Mouse (Mus musculus): ENCODE measurements around the gene Trio. TPM values are rescaled to one million over a fixed set of nuclear protein-coding genes. Genes with fewer than 3 reads are reported as not detected.

Gene Trio
- polyA plus RNA-seq, 1 experiment from 2014 or later = 2.8 TPM

DNA sequence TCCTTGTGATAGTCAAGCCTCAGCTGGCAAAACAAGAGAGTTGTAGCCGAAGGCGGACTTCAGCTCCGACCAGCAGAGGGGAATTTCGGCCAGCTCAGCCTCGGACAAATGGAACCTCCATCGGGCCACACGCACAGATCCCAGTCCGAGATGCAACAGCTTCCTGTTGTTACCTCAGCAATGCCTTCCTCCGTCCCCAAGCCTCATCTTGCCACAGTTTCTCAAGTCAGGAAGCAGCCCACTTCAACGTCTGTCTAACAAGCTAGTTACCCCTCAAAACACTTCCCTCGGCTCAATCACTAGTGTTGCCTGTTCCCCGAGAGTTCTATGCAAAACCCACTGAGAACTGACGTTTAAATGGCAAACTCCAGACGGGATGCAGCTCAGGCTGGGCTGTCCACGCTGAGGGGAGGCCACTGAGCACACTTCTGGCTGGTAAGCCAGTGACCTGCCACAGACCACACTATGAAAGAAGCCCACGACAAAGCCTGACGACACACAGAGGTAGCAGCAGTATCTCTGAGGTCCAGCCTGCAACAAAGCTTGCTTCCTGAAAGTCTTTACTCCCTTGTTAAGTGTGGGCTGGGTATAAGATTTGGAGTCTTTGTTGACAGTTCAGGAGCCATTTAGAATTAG is 34.5 kb downstream of the Trio start:
- H3K27ac ChIP-seq (replicated peaks) = no peak overlapping the region
- no peak for ATAC-seq (ENCODE audit: insufficient read depth)
- no peak overlapping the region for H3K4me2 ChIP-seq
- no peak overlapping the region for H3K9ac ChIP-seq
- H3K4me1 ChIP-seq (replicated peaks) = peaks cover 25% of the 10 kb centered on the region
- no peaks in the 10 kb centered on the region for H3K9me3 ChIP-seq (replicated peaks)
- H3K27me3 ChIP-seq = no peaks in the 10 kb centered on the region
- H3K36me3 ChIP-seq (replicated peaks) = no peaks in the 10 kb centered on the region
- WGBS (ENCODE audit: insufficient replicate concordance) = 27% methylated on average over 17 of the region's 17 CpGs
- H3K4me3 ChIP-seq (replicated peaks) = no peak overlapping the region

DNA sequence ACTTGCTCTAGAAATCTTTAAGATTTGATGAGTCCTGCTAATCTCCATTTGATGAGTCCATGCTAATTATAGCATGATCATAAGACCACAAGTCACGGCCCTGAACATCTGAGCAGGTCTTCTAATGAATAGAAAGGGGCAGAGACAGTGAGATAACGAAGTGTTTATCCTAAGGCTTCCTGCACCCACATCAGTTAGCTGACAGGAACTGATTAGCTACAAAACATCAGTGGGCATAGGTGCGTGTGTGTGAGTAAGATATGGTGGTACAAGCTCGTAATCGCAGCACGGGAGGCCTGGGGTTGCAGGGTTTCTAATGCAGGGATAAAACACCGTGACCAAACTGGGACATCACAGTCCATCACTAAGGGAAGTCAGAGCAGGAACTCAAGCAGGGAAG is 37.7 kb downstream of the Trio start:
- Histone ChIP-seq H3K36me3 (replicated peaks) (no peaks in the 10 kb centered on the region), H3K27me3 (no peaks in the 10 kb centered on the region), H3K4me3 (replicated peaks) (no peak overlapping the region), H3K9ac (no peak overlapping the region), H3K27ac (replicated peaks) (no peak overlapping the region), H3K9me3 (replicated peaks) (no peaks in the 10 kb centered on the region), H3K4me2 (no peak overlapping the region), H3K4me1 (replicated peaks) (peaks cover 18% of the 10 kb centered on the region)
- WGBS (ENCODE audit: insufficient replicate concordance) = 18% methylated on average over 7 of the region's 7 CpGs
- ATAC-seq (ENCODE audit: insufficient read depth) = no peak

DNA sequence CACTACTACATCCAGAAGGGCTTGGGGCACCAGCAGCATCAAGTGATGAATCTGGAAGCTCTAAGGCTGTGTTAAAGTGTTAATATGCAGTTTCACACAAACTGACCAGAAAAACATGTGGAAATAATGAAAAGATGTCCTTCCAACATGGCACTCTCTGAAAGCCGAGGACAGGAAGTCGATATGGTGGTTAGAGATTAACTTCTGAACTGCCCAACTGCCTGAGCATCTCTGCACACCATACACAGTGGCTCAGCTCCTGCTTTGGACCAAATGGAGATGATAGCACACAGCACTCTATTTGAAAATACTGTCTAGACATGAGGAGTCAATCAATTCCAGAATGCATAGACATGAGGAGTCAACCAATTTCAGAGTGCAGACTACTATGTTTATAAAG is 40.8 kb downstream of the Trio start:
- no peaks in the 10 kb centered on the region for H3K36me3 ChIP-seq (replicated peaks)
- H3K4me1 ChIP-seq (replicated peaks) = peaks cover 17% of the 10 kb centered on the region
- H3K9ac ChIP-seq = no peak overlapping the region
- H3K9me3 ChIP-seq (replicated peaks) = no peaks in the 10 kb centered on the region
- no peaks in the 10 kb centered on the region for H3K27me3 ChIP-seq
- ATAC-seq (ENCODE audit: insufficient read depth) = no peak
- WGBS (ENCODE audit: insufficient replicate concordance) = 20% methylated on average over 2 of the region's 2 CpGs
- no peak overlapping the region for H3K4me3 ChIP-seq (replicated peaks)
- H3K27ac ChIP-seq (replicated peaks) = no peak overlapping the region
- H3K4me2 ChIP-seq = no peak overlapping the region

DNA sequence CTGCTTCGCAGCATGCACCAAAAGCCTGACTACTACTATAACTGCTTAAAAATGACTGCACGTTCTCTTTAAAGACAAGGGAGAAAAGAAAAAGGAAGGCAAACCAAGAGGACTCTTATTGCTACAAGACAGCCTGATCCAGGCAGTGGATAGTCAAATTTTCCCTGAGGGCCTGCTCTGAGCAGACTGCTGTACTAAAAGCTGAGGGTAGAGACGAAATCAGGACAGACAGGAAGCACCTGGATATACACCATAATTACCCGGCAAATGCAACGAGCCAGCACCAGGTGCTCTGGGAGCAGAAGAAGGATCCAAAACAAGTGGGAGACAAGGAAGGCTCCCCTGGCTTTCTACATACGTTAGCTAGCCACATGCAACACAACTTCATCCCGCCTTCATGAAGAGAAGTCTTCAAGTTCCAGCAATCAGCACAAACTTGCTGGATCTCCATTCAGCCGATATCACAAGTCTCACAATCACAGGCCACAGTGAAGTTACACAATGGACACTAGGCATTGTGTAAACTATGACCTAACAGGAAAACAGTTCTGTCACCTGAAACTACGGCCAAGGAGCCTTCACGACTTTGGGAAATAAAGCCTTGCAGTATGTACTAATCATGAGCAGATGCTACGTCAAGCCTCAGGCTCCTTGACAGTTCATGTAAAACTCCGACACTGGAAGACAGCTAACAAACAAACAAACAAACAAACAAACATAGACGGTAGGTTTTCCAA is 43.7 kb downstream of the Trio start:
- Histone ChIP-seq H3K4me1 (replicated peaks) (peaks cover 19% of the 10 kb centered on the region), H3K9me3 (replicated peaks) (no peaks in the 10 kb centered on the region), H3K4me3 (replicated peaks) (no peak overlapping the region), H3K27me3 (no peaks in the 10 kb centered on the region), H3K4me2 (no peak overlapping the region), H3K36me3 (replicated peaks) (no peaks in the 10 kb centered on the region), H3K27ac (replicated peaks) (no peak overlapping the region), H3K9ac (no peak overlapping the region)
- ATAC-seq (ENCODE audit: insufficient read depth) = no peak
- WGBS (ENCODE audit: insufficient replicate concordance) = 48% methylated on average over 13 of the region's 13 CpGs

DNA sequence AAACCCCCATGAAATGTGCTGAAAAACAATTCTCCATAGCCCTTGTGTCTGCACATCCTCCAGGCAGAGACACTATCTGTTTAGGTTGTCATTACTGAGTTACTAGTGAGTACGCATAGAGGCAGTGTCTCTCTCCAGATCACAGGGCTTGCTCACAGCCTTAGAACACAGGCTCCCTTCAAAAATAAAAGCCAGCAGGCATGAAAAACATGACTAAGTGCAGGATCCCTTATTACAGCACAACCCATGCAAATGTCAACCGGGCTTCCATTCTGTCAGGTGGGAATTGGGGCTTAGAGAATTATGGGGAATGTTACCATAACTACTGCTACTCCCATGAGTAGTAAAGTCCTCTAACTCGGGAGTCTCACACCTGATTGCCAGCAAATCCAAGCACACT is 44.4 kb downstream of the Trio start:
- Histone ChIP-seq H3K27ac (replicated peaks) (no peak overlapping the region), H3K36me3 (replicated peaks) (no peaks in the 10 kb centered on the region), H3K9me3 (replicated peaks) (no peaks in the 10 kb centered on the region), H3K27me3 (no peaks in the 10 kb centered on the region), H3K4me1 (replicated peaks) (peaks cover 20% of the 10 kb centered on the region), H3K9ac (no peak overlapping the region), H3K4me2 (no peak overlapping the region), H3K4me3 (replicated peaks) (no peak overlapping the region)
- no peak for ATAC-seq (ENCODE audit: insufficient read depth)
- WGBS (ENCODE audit: insufficient replicate concordance) = 48% methylated on average over 3 of the region's 3 CpGs

DNA sequence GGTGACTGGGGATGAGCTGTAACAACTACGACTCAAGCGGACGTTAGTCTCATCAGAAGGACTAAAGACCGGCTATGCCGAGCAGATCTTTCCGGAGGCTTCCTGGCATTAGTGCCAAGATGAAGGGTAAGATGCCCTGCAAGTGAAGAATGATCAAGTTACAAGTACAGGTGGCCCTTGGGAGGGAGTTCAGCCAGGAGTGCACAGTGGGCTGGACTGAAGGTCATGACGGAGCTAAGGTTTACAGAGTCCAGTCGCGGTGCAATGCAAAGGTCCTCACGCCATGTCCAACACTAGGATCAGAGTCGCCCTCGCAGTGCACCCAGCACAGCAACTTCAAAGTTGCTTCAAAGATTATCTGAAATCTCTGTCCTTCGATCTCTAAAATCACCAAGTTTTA is 45.2 kb downstream of the Trio start:
- WGBS (ENCODE audit: insufficient replicate concordance) = 69% methylated on average over 13 of the region's 13 CpGs
- H3K4me1 ChIP-seq (replicated peaks) = peaks cover 20% of the 10 kb centered on the region
- ATAC-seq (ENCODE audit: insufficient read depth) = no peak

DNA sequence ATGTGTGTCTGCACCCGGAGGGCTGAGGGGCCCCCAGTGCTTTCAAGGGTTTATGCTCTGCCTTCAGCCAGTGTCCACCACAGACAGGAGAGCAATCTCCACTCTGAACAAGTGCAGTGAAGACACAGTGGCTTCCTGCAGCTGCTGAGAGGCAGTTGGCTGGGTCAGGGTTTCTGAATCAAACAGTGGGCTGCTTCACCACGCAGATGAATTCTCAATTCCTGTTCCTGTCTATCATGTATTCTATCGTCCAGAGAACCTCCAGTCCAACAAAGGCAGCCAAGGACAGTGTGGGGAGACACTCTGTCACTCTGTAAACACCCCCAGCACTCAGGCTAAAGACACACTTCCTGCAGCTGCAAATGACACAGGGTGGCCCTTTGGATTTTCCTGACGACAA is 48.7 kb downstream of the Trio start:
- H3K36me3 ChIP-seq (replicated peaks) = no peaks in the 10 kb centered on the region
- H3K9me3 ChIP-seq (replicated peaks) = no peaks in the 10 kb centered on the region
- H3K4me2 ChIP-seq = no peak overlapping the region
- no peak overlapping the region for H3K9ac ChIP-seq
- WGBS (ENCODE audit: insufficient replicate concordance) = 14% methylated on average over 4 of the region's 4 CpGs
- H3K27me3 ChIP-seq = no peaks in the 10 kb centered on the region
- H3K4me3 ChIP-seq (replicated peaks) = no peak overlapping the region
- ATAC-seq (ENCODE audit: insufficient read depth) = 0 out of 2 replicates have a peak, but pooled peaks have one; percentile 25
- peaks cover 12% of the 10 kb centered on the region for H3K4me1 ChIP-seq (replicated peaks)
- peak overlapping the region; percentile 48; the same call in 1 of the 2 replicates for H3K27ac ChIP-seq (replicated peaks)

More for the DNA sequence above, 45.2 kb downstream of the Trio start:
- Histone ChIP-seq H3K27me3 (no peaks in the 10 kb centered on the region), H3K4me3 (replicated peaks) (no peak overlapping the region), H3K9me3 (replicated peaks) (no peaks in the 10 kb centered on the region), H3K4me2 (no peak overlapping the region), H3K36me3 (replicated peaks) (no peaks in the 10 kb centered on the region), H3K9ac (no peak overlapping the region), H3K27ac (replicated peaks) (no peak overlapping the region)

DNA sequence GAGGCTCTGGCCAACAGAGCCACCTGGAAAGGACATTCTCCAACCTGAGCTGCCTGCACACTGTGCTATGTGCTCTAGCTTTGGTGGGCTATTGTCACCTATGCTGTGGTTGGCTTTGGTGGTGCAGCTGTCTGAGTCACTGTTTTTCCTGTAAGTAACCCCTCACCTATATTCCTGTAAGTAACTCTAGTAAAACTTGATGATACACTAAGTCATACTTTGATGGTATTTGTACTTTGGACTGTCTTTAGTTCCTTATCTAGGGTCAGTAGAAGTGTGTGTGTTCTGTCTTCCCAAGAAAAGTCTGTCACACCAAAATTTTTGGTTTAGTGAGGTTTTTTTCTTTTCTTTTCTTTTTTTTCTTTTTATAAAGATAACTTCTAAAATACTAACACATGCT is 49.3 kb downstream of the Trio start:
- no peak overlapping the region for H3K9ac ChIP-seq

DNA sequence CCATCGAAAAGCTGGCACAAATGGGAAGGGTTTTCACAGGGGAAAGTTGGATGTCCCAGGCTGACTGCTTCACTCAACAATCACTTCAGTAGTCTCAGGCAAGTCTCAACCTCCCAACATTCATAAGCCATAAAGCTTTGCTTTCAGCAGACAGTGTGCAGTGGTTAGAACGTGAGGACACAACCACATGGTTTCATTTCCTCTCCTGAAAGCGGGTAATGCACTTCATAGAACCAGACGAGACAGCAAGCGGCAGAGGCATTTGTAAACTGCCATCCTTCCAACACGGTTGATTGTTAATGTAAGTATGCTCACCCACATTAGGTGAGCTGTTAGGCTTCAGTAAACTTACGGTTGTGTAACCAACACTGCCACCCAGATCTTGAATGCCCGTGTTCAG is 51.0 kb downstream of the Trio start:
- no peak for ATAC-seq (ENCODE audit: insufficient read depth)
- no peaks in the 10 kb centered on the region for H3K36me3 ChIP-seq (replicated peaks)
- no peak overlapping the region for H3K4me3 ChIP-seq (replicated peaks)
- H3K4me1 ChIP-seq (replicated peaks) = peaks cover 4% of the 10 kb centered on the region
- WGBS (ENCODE audit: insufficient replicate concordance) = 65% methylated on average over 8 of the region's 8 CpGs
- H3K9ac ChIP-seq = no peak overlapping the region
- no peaks in the 10 kb centered on the region for H3K9me3 ChIP-seq (replicated peaks)
- no peak overlapping the region for H3K4me2 ChIP-seq
- no peaks in the 10 kb centered on the region for H3K27me3 ChIP-seq
- no peak overlapping the region for H3K27ac ChIP-seq (replicated peaks)

More for the DNA sequence above, 49.3 kb downstream of the Trio start:
- Histone ChIP-seq H3K9me3 (replicated peaks) (no peaks in the 10 kb centered on the region), H3K4me2 (no peak overlapping the region), H3K27me3 (no peaks in the 10 kb centered on the region), H3K27ac (replicated peaks) (no peak overlapping the region), H3K36me3 (replicated peaks) (no peaks in the 10 kb centered on the region), H3K4me1 (replicated peaks) (peaks cover 7% of the 10 kb centered on the region), H3K4me3 (replicated peaks) (no peak overlapping the region)
- no peak for ATAC-seq (ENCODE audit: insufficient read depth)

DNA sequence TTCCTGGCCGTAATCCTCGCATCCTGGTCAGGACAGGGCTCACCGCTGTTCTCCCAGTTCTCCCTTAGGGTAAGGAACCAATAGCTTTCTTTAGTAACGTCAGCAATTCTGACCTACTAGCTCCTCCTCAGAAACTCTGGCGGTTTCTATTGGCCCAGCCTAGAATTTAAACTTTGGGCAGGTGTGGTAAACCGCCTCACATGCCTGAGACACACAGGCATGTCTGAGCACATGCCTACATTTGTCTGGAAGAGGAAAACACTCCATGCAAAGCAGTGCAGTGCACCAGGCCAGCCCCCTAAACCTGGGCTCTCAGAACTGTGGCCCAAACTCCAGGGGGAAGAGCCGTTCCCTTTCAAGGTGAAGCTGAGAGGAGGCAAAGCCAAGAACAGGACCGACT is 57.5 kb downstream of the Trio start:
- no peak overlapping the region for H3K4me2 ChIP-seq
- H3K27ac ChIP-seq (replicated peaks) = no peak overlapping the region
- no peak overlapping the region for H3K4me3 ChIP-seq (replicated peaks)
- H3K9me3 ChIP-seq (replicated peaks) = no peaks in the 10 kb centered on the region
- WGBS (ENCODE audit: insufficient replicate concordance) = 61% methylated on average over 8 of the region's 8 CpGs
- no peak overlapping the region for H3K9ac ChIP-seq
- H3K36me3 ChIP-seq (replicated peaks) = no peaks in the 10 kb centered on the region
- 0 out of 2 replicates have a peak, but pooled peaks cover 5% of the 10 kb centered on the region for H3K4me1 ChIP-seq (replicated peaks)
- H3K27me3 ChIP-seq = no peaks in the 10 kb centered on the region
- ATAC-seq (ENCODE audit: insufficient read depth) = no peak

DNA sequence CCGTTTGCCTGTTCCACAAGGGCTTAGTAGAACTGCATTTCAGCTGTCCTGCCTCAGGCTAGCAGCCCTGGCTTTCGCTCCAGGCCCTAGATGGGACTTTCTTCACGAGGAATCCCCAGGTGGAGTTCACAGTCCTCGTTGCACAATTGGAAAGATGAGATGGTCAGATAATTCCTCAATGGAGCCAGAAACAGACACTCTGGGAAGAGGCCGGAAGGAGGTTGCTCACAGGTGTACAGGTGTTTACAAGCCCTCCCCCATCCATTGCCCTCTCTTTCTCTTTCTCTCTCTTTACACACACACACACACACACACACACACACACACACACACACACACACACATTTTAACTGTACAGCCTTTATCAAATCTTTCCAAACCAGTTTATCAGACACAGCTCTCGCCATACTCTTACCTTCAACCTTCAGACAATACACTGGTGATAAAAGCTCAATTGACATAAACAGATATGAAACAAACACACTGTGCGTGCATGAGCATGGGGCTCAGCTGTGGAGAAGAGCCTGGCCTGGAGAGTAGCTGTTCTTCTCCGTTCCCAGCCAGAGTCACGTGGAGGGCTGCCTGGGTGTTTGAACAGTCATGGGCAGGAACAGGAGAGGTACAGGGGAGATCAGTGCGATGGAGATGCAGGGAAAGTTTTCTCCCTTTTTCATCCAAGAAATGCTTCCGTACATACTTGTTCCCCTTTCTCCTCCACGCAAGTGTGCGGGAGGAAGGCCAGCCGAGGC is 58.3 kb downstream of the Trio start:
- Histone ChIP-seq H3K9ac (no peak overlapping the region), H3K27ac (replicated peaks) (no peak overlapping the region), H3K9me3 (replicated peaks) (no peaks in the 10 kb centered on the region), H3K36me3 (replicated peaks) (no peaks in the 10 kb centered on the region), H3K4me1 (replicated peaks) (0 out of 2 replicates have a peak, but pooled peaks cover 5% of the 10 kb centered on the region), H3K4me3 (replicated peaks) (no peak overlapping the region), H3K27me3 (no peaks in the 10 kb centered on the region), H3K4me2 (no peak overlapping the region)
- 58% methylated on average over 14 of the region's 14 CpGs for WGBS (ENCODE audit: insufficient replicate concordance)
- peak; percentile 62; the same call in 1 of the 2 replicates for ATAC-seq (ENCODE audit: insufficient read depth)

Measured in liver, embryonic 15.5 days (tissue).